Mouse (Mus musculus): ENCODE measurements around the gene Usp30. TPM values are rescaled to one million over a fixed set of nuclear protein-coding genes. Genes with fewer than 3 reads are reported as not detected.
A peak's percentile ranks its signal among the peaks of the same experiment; 100 is the strongest.

Gene Usp30
- polyA plus RNA-seq, 1 experiment from 2014 or later, result 11.9 TPM

GRCm38 (mm10) chr5:114102807-114103206, 37.5 kb downstream of the Usp30 start:
- H3K4me1 ChIP-seq, result peaks cover 14% of the 10 kb centered on the region
- ATAC-seq (ENCODE audit: insufficient number of reproducible peaks, low FRiP score, low TSS enrichment, low read depth), result no peak
- no peaks in the 10 kb centered on the region for H3K9me3 ChIP-seq
- no peak overlapping the region for H3K4me3 ChIP-seq
- whole genome bisulfite sequencing, result 93% methylated on average over 1 of the region's 1 CpGs
- H3K9ac ChIP-seq, result no peak overlapping the region
- H3K27ac ChIP-seq, result no peak overlapping the region
- H3K4me2 ChIP-seq, result no peak overlapping the region
- H3K27me3 ChIP-seq, result no peaks in the 10 kb centered on the region
- H3K36me3 ChIP-seq, result peaks cover 48% of the 10 kb centered on the region

DNA sequence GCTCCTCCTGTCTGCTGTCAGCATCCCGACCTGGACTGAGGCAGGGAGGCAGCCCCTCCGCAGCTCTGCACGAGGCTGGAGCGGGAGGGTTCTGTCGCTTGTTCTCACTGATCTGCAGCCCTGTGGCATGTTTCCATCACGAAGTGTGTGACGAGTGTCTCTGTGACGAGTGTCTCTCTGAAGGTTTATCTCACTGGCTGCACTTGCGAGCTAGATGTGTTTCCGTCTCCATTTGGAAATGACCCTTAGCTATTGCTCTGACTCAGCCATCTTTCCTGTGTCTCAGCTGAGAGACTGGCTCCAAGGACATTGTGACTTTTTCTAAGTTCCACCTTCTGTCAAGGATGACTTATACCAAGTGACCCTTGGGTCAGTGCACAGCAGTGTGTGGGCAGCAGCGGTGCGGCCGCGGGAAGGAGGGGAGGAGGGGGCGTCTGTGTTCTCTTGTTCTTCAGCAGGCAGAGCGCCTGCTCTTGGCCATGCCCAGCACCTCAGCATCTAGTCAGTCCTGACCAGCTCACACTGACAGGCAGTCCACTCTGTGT, 41.2 kb downstream of the Usp30 start:
- H3K36me3 ChIP-seq, result peaks cover 85% of the 10 kb centered on the region
- ATAC-seq (ENCODE audit: insufficient number of reproducible peaks, low FRiP score, low TSS enrichment, low read depth), result no peak
- H3K27me3 ChIP-seq, result no peaks in the 10 kb centered on the region
- no peaks in the 10 kb centered on the region for H3K9me3 ChIP-seq
- no peak overlapping the region for H3K4me3 ChIP-seq
- H3K4me1 ChIP-seq, result peaks cover under 1% of the 10 kb centered on the region; the same call in 1 of the 2 replicates
- H3K27ac ChIP-seq, result no peak overlapping the region
- H3K9ac ChIP-seq, result no peak overlapping the region
- H3K4me2 ChIP-seq, result no peak overlapping the region
- 83% methylated on average over 16 of the region's 16 CpGs for WGBS

DNA sequence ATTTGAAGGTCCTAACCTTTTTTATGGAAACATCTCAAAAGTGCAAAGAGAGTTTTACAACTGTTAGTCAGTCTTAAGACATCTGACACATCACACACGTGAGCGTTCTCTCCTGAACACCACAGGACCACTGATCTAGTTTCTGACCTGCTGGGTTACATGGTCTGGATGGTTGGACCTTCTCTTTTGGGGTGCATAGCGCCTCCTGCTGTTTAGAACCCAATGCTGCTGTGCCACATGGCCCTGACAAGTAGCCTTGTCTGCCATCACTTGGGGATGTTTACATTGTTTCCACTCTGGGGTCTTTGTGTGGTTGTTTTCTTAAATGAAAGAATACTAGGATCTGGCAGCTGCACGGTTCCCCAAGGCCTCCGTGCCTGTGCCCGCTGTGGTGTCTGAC, 48.1 kb downstream of the Usp30 start:
- H3K9ac ChIP-seq, result no peak overlapping the region
- WGBS, result 88% methylated on average over 6 of the region's 6 CpGs
- no peaks in the 10 kb centered on the region for H3K4me1 ChIP-seq
- no peak overlapping the region for H3K4me3 ChIP-seq
- H3K36me3 ChIP-seq, result peaks cover 94% of the 10 kb centered on the region
- no peak for ATAC-seq (ENCODE audit: insufficient number of reproducible peaks, low FRiP score, low TSS enrichment, low read depth)
- H3K4me2 ChIP-seq, result no peak overlapping the region
- H3K27ac ChIP-seq, result no peak overlapping the region
- H3K9me3 ChIP-seq, result no peaks in the 10 kb centered on the region
- no peaks in the 10 kb centered on the region for H3K27me3 ChIP-seq

- 87% methylated on average over 5 of the region's 5 CpGs for WGBS
- no peaks in the 10 kb centered on the region for H3K9me3 ChIP-seq
- H3K27me3 ChIP-seq, result no peaks in the 10 kb centered on the region
- no peak overlapping the region for H3K9ac ChIP-seq
- no peak overlapping the region for H3K27ac ChIP-seq
- H3K4me2 ChIP-seq, result no peak overlapping the region
- no peak overlapping the region for H3K4me3 ChIP-seq
- ATAC-seq (ENCODE audit: insufficient number of reproducible peaks, low FRiP score, low TSS enrichment, low read depth), result no peak
- H3K36me3 ChIP-seq, result peaks cover 90% of the 10 kb centered on the region
- H3K4me1 ChIP-seq, result no peaks in the 10 kb centered on the region
Measured at GRCm38 (mm10) chr5:114115030-114115429, 49.8 kb downstream of the Usp30 start.

GRCm38 (mm10) chr5:114116586-114116985, 51.3 kb downstream of the Usp30 start:
- Histone ChIP-seq H3K4me1 (no peaks in the 10 kb centered on the region), H3K36me3 (peaks cover 90% of the 10 kb centered on the region), H3K9me3 (no peaks in the 10 kb centered on the region), H3K9ac (no peak overlapping the region), H3K4me2 (no peak overlapping the region), H3K27ac (no peak overlapping the region), H3K27me3 (no peaks in the 10 kb centered on the region), H3K4me3 (no peak overlapping the region)
- ATAC-seq (ENCODE audit: insufficient number of reproducible peaks, low FRiP score, low TSS enrichment, low read depth), result no peak
- WGBS, result 81% methylated on average over 7 of the region's 7 CpGs

GRCm38 (mm10) chr5:114119806-114120205, 54.5 kb downstream of the Usp30 start:
- H3K27ac ChIP-seq, result no peak overlapping the region
- 66% methylated on average over 4 of the region's 4 CpGs for WGBS
- H3K4me2 ChIP-seq, result no peak overlapping the region
- H3K9me3 ChIP-seq, result no peaks in the 10 kb centered on the region
- ATAC-seq (ENCODE audit: insufficient number of reproducible peaks, low FRiP score, low TSS enrichment, low read depth), result no peak
- no peaks in the 10 kb centered on the region for H3K4me1 ChIP-seq
- no peak overlapping the region for H3K4me3 ChIP-seq
- H3K9ac ChIP-seq, result no peak overlapping the region
- H3K36me3 ChIP-seq, result peaks cover 89% of the 10 kb centered on the region
- H3K27me3 ChIP-seq, result no peaks in the 10 kb centered on the region

- 94% methylated on average over 3 of the region's 3 CpGs for WGBS
- Histone ChIP-seq H3K36me3 (peaks cover 46% of the 10 kb centered on the region), H3K27me3 (no peaks in the 10 kb centered on the region), H3K9me3 (no peaks in the 10 kb centered on the region), H3K4me1 (peaks cover 10% of the 10 kb centered on the region; the same call in 1 of the 2 replicates), H3K4me3 (no peak overlapping the region), H3K9ac (no peak overlapping the region), H3K27ac (no peak overlapping the region), H3K4me2 (no peak overlapping the region)
- no peak for ATAC-seq (ENCODE audit: insufficient number of reproducible peaks, low FRiP score, low TSS enrichment, low read depth)
Measured at GRCm38 (mm10) chr5:114126008-114126407, 60.7 kb downstream of the Usp30 start.

GRCm38 (mm10) chr5:114126499-114127244, 61.4 kb downstream of the Usp30 start:
- Histone ChIP-seq H3K4me3 (peak overlapping the region; percentile 70; the same call in 1 of the 2 replicates), H3K9ac (no peak overlapping the region), H3K9me3 (no peaks in the 10 kb centered on the region), H3K36me3 (peaks cover 39% of the 10 kb centered on the region), H3K4me2 (peak overlapping the region; percentile 94; the same call in 1 of the 2 replicates), H3K4me1 (peaks cover 15% of the 10 kb centered on the region), H3K27me3 (no peaks in the 10 kb centered on the region), H3K27ac (0 out of 2 replicates have a peak overlapping the region, but pooled peaks have one; percentile 91)
- WGBS, result 87% methylated on average over 7 of the region's 7 CpGs
- no peak for ATAC-seq (ENCODE audit: insufficient number of reproducible peaks, low FRiP score, low TSS enrichment, low read depth)

DNA sequence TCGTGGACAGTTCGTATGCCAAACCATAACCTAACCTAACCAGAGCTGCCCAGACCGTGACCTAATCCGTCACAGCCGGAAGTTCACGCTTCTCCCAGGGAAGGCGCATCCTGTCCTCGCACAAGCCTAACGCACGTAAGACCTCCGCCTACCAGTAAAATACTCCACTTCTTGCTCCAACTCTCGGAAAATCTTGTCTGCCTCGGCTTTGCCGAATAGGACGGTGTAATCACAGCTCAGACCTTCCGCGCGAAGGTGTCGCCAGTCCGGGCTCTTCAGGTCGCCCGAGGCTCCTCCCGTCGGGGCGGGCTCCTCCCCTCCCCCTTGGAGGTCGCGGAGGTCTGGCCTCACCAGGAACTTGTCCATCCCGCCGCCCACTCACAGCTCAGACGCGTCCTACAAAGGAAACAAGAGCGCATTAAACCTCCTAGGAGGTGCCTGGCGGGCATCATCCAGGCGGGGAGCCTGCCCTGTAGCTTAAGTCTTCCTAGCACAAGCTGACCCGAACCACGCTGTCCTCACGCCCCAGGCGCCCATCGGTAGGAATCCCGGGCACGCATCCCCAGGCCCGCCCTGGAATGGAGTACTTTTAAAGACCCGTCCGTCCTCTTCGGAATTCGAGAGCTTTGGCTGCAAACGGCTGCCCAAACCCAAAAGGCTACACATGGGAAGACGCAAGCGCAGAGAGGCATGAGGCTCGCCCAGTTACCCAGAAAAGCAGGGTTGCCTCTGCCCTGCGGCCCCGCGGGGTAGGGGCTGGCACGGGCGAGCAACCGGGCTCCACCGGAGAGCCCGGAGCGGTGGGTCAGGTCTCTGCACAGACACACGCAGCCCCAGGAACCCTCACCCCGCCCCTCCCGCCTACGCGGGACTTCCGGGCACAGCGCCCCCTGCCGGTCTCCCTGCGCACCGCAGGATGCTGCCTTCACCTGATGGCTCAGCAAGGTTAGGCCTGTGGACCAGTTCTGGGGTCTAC, 62.4 kb downstream of the Usp30 start, which contains the start of gene Alkbh2:
Gene Alkbh2, minus strand, starts transcription at position 845 of the 976 bp plus-strand sequence.
- Histone ChIP-seq H3K9me3 (no peaks in the 10 kb centered on the region), H3K4me1 (peaks cover 24% of the 10 kb centered on the region), H3K4me2 (peak within 1 kb of the TSS; percentile 94), H3K27me3 (no peaks in the 10 kb centered on the region), H3K4me3 (peak within 1 kb of the TSS; percentile 70), H3K36me3 (peaks cover 29% of the 10 kb centered on the region), H3K9ac (peak within 1 kb of the TSS; percentile 50), H3K27ac (peak within 1 kb of the TSS; percentile 91)
- 1% methylated on average over 68 of the region's 69 CpGs for WGBS
- no peak; the same call in 1 of the 2 replicates for ATAC-seq (ENCODE audit: insufficient number of reproducible peaks, low FRiP score, low TSS enrichment, low read depth)

- Histone ChIP-seq H3K27ac (no peak overlapping the region), H3K4me3 (peak overlapping the region; percentile 83), H3K27me3 (no peaks in the 10 kb centered on the region), H3K9me3 (no peaks in the 10 kb centered on the region), H3K36me3 (peaks cover 11% of the 10 kb centered on the region), H3K4me2 (peak overlapping the region; percentile 99), H3K9ac (0 out of 2 replicates have a peak overlapping the region, but pooled peaks have one; percentile 54), H3K4me1 (peaks cover 31% of the 10 kb centered on the region)
- ATAC-seq (ENCODE audit: insufficient number of reproducible peaks, low FRiP score, low TSS enrichment, low read depth), result no peak
- 74% methylated on average over 15 of the region's 15 CpGs for WGBS
Measured at GRCm38 (mm10) chr5:114129550-114130210, 64.4 kb downstream of the Usp30 start.

DNA sequence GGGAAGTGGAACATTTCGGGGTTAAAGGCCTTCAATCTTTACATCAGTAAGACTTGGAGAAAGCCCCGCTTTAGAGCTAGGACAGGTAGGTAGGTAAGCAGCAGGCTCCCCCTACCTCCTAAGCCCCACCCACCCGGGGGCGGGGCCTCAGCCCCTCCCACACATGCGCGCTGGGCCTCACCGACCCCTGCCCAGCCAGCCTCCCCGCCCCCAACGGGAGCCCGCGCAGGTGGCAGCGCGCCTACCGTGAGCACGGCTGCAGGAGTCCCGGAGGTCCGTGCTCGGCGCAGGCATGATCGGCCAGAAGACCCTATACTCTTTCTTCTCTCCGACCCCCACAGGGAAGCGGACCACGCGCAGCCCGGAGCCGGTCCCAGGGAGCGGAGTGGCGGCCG, 64.9 kb downstream of the Usp30 start, which contains the start of gene Ung:
Gene Ung, plus strand, starts transcription at position 176 of the 395 bp plus-strand sequence.
- H3K27ac ChIP-seq, result peak within 1 kb of the TSS; percentile 76
- H3K4me3 ChIP-seq, result peak within 1 kb of the TSS; percentile 83
- H3K9me3 ChIP-seq, result no peaks in the 10 kb centered on the region
- ATAC-seq (ENCODE audit: insufficient number of reproducible peaks, low FRiP score, low TSS enrichment, low read depth), result no peak
- H3K36me3 ChIP-seq, result peaks cover 7% of the 10 kb centered on the region
- H3K9ac ChIP-seq, result peak within 1 kb of the TSS; percentile 54
- peak within 1 kb of the TSS; percentile 99 for H3K4me2 ChIP-seq
- H3K27me3 ChIP-seq, result no peaks in the 10 kb centered on the region
- WGBS, result 1% methylated on average over 29 of the region's 29 CpGs
- H3K4me1 ChIP-seq, result peaks cover 31% of the 10 kb centered on the region
